Mouse (Mus musculus): ENCODE data around the gene Il15ra. TPM values are rescaled to one million over a fixed set of nuclear protein-coding genes. Genes with fewer than 3 reads are reported as not detected.

Gene Il15ra
- polyA plus RNA-seq, 1 experiment from 2014 or later = 0.51 TPM

GRCm38 (mm10) chr2:11771701-11772100 is 66.6 kb downstream of the Il15ra start:
- no peak for DNase-seq (ENCODE audit: low spot score)
- Histone ChIP-seq H3K27me3 (ENCODE audit: insufficient read depth, poor library complexity, severe bottlenecking) (no peaks in the 10 kb centered on the region), H3K4me3 (no peak overlapping the region), H3K27ac (no peak overlapping the region), H3K4me1 (replicated peaks) (peaks cover 17% of the 10 kb centered on the region), H3K9me3 (no peaks in the 10 kb centered on the region), H3K36me3 (peaks cover 27% of the 10 kb centered on the region)
- 91% methylated on average over 4 of the region's 4 CpGs for WGBS

GRCm38 (mm10) chr2:11772401-11772800 is 67.3 kb downstream of the Il15ra start:
- H3K9me3 ChIP-seq = no peaks in the 10 kb centered on the region
- H3K36me3 ChIP-seq = peaks cover 20% of the 10 kb centered on the region
- 90% methylated on average over 4 of the region's 4 CpGs for WGBS
- no peak overlapping the region for H3K27ac ChIP-seq
- no peak overlapping the region for H3K4me3 ChIP-seq
- H3K27me3 ChIP-seq (ENCODE audit: insufficient read depth, poor library complexity, severe bottlenecking) = no peaks in the 10 kb centered on the region
- no peak for DNase-seq (ENCODE audit: low spot score)
- peaks cover 20% of the 10 kb centered on the region for H3K4me1 ChIP-seq (replicated peaks)

- Histone ChIP-seq H3K36me3 (peaks cover 5% of the 10 kb centered on the region), H3K4me1 (replicated peaks) (peaks cover 25% of the 10 kb centered on the region), H3K27me3 (ENCODE audit: insufficient read depth, poor library complexity, severe bottlenecking) (no peaks in the 10 kb centered on the region), H3K27ac (no peak overlapping the region), H3K4me3 (no peak overlapping the region), H3K9me3 (no peaks in the 10 kb centered on the region)
- no peak for DNase-seq (ENCODE audit: low spot score)
- WGBS = 91% methylated on average over 10 of the region's 10 CpGs
Measured at GRCm38 (mm10) chr2:11774426-11774825, 69.3 kb downstream of the Il15ra start.

- H3K27me3 ChIP-seq (ENCODE audit: insufficient read depth, poor library complexity, severe bottlenecking) = no peaks in the 10 kb centered on the region
- H3K4me3 ChIP-seq = no peak overlapping the region
- no peak overlapping the region for H3K27ac ChIP-seq
- H3K4me1 ChIP-seq (replicated peaks) = peaks cover 32% of the 10 kb centered on the region
- no peaks in the 10 kb centered on the region for H3K9me3 ChIP-seq
- 87% methylated on average over 5 of the region's 5 CpGs for WGBS
- H3K36me3 ChIP-seq = peaks cover 7% of the 10 kb centered on the region
- DNase-seq (ENCODE audit: low spot score) = no peak
Measured at GRCm38 (mm10) chr2:11775121-11775520, 70.0 kb downstream of the Il15ra start.

- Histone ChIP-seq H3K27me3 (ENCODE audit: insufficient read depth, poor library complexity, severe bottlenecking) (no peaks in the 10 kb centered on the region), H3K4me3 (peak overlapping the region; percentile 85), H3K36me3 (peaks cover 20% of the 10 kb centered on the region), H3K27ac (peak overlapping the region; percentile 95; the same call in 1 of the 2 replicates), H3K4me1 (replicated peaks) (peaks cover 32% of the 10 kb centered on the region), H3K9me3 (no peaks in the 10 kb centered on the region)
- no peak for DNase-seq (ENCODE audit: low spot score)
- WGBS = 58% methylated on average over 8 of the region's 8 CpGs
Measured at GRCm38 (mm10) chr2:11776415-11776814, 71.3 kb downstream of the Il15ra start.

- peak; percentile 100 for DNase-seq (ENCODE audit: low spot score)
- no peaks in the 10 kb centered on the region for H3K27me3 ChIP-seq (ENCODE audit: insufficient read depth, poor library complexity, severe bottlenecking)
- H3K9me3 ChIP-seq = no peaks in the 10 kb centered on the region
- under 1% methylated on average over 73 of the region's 73 CpGs for WGBS
- H3K4me1 ChIP-seq (replicated peaks) = peaks cover 32% of the 10 kb centered on the region
- peak within 1 kb of the TSS; percentile 95 for H3K27ac ChIP-seq
- peak within 1 kb of the TSS; percentile 85 for H3K4me3 ChIP-seq
- H3K36me3 ChIP-seq = peaks cover 29% of the 10 kb centered on the region
Measured at GRCm38 (mm10) chr2:11777091-11778068, 72.3 kb downstream of the Il15ra start, which contains the start of the genes Fbh1 and Ankrd16. Gene Fbh1 (minus strand): TSS chr2:11777582. Gene Ankrd16 (plus strand): TSS chr2:11777876.

GRCm38 (mm10) chr2:11778087-11778823 is 73.2 kb downstream of the Il15ra start:
- peak; percentile 90 for DNase-seq (ENCODE audit: low spot score)
- Histone ChIP-seq H3K36me3 (peaks cover 38% of the 10 kb centered on the region), H3K9me3 (no peaks in the 10 kb centered on the region), H3K4me3 (peak overlapping the region; percentile 85), H3K27ac (peak overlapping the region; percentile 89), H3K27me3 (ENCODE audit: insufficient read depth, poor library complexity, severe bottlenecking) (no peaks in the 10 kb centered on the region), H3K4me1 (replicated peaks) (peaks cover 32% of the 10 kb centered on the region)
- WGBS = under 1% methylated on average over 43 of the region's 43 CpGs

Other genes starting within 250 kb of the Il15ra start
- 14.8 and 15.4 TPM in 2 replicates for gene Pfkfb3, start 151.2 kb upstream of the Il15ra start, polyA plus RNA-seq (2016; fragmentation: Nextera tagmentation; extraction: Ambion mirVana)
- 160 and 195 TPM in 2 replicates for gene Rbm17, start 101.1 kb upstream of the Il15ra start, polyA plus RNA-seq (2016; fragmentation: Nextera tagmentation; extraction: Ambion mirVana)
- not detected in 2 replicates for gene Gm17490, start 79.0 kb upstream of the Il15ra start, polyA plus RNA-seq (2016; fragmentation: Nextera tagmentation; extraction: Ambion mirVana)
- not detected in 2 replicates for gene Il2ra, start 62.5 kb upstream of the Il15ra start, polyA plus RNA-seq (2016; fragmentation: Nextera tagmentation; extraction: Ambion mirVana)
- gene Fbh1, start 72.3 kb downstream of the Il15ra start, polyA plus RNA-seq (2016; fragmentation: Nextera tagmentation; extraction: Ambion mirVana) = 109 and 113 TPM in 2 replicates
- 48.8 and 50.0 TPM in 2 replicates for gene Ankrd16, start 72.6 kb downstream of the Il15ra start, polyA plus RNA-seq (2016; fragmentation: Nextera tagmentation; extraction: Ambion mirVana)

All from hindbrain, embryonic 10.5 days (tissue).